Mouse (Mus musculus) E14TG2a.4 (cell line): ENCODE results near the gene Pole3.

Source experiments
- CTCF ChIP-seq: conservative IDR thresholded peaks from 2 replicates; pipeline ENCODE4 v1.5.1; 2014; ENCODE audit warnings: low read length
- NANOG ChIP-seq: IDR thresholded peaks from 2 replicates; pipeline ENCODE4 v1.6.1; 2014; ENCODE audit warnings: borderline replicate concordance, low read length, mixed read lengths

DNA sequence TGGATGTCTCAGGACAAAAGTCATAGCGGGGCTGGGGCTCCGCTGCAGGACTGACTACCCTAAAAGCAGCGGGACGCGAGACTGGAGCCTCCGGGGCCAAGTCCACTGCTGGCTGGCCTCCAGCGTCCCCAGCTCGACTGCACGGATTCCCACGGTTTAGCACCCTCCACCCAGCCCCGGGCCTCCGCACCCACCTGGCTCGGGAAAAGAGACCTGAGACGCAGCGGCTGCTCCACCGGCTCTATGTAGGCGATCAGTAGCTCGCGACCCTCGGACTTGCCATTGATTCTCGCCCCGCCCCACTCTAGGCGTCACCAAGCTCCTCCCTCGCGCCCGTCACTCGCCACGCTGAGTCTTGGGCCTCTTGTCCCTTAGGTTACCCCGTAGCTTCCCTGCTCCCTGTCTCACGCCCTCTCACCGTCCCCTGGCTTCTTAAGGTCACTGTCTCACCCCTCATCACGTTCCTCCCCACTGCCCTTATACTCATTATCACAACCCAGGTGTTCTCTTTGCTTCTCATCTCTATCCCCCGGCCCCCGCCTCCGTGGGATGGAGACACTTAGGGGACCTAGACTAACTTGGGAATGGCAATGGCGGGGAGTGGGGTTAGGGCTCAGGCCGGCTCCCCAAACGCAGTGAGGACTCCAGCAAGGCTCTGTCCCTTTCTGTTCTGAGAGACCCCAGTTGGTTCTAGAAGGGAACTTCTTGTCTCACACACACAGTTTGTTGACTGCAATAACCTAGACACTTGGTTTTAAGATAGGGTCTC lies 22.7 kb downstream of the Pole3 start:
- TF ChIP-seq CTCF (no peak), NANOG (no peak)
